Mouse (Mus musculus): Measurements from ENCODE around the gene Wfikkn2.
"Not testable (repeated sequence)": the region's sequence is repeated elsewhere in the genome, so short reads cannot be mapped to it uniquely, and the experiment has no call there.

Wfikkn2 gene

GRCm38 (mm10) chr11:94245955-94246788 is at the start of gene Wfikkn2:
Gene Wfikkn2, minus strand, starts transcription at chr11:94246005.
- no peak for DNase-seq

- DNase-seq = no peak
These were observed 49.4 kb upstream of the Wfikkn2 start for GRCm38 (mm10) chr11:94294996-94295845.

- no peak for DNase-seq
These were observed 44.4 kb upstream of the Wfikkn2 start for GRCm38 (mm10) chr11:94290062-94290740.

- DNase-seq = no peak
These were observed 41.3 kb upstream of the Wfikkn2 start for GRCm38 (mm10) chr11:94287105-94287504.

- DNase-seq = no peak
These were observed 40.2 kb upstream of the Wfikkn2 start for GRCm38 (mm10) chr11:94285886-94286574.

GRCm38 (mm10) chr11:94283536-94284099 is 37.8 kb upstream of the Wfikkn2 start:
- DNase-seq = no peak

GRCm38 (mm10) chr11:94282291-94282690 is 36.5 kb upstream of the Wfikkn2 start:
- DNase-seq = no peak

GRCm38 (mm10) chr11:94281199-94282181 is 35.7 kb upstream of the Wfikkn2 start, which contains the start of gene Gm21885:
Gene Gm21885, plus strand, starts transcription at chr11:94281873.
- no peak for DNase-seq

- DNase-seq = peak; percentile 89 to 92
These were observed 31.1 kb upstream of the Wfikkn2 start for GRCm38 (mm10) chr11:94276869-94277337.

GRCm38 (mm10) chr11:94275686-94276085 is 29.9 kb upstream of the Wfikkn2 start:
- no peak for DNase-seq

- DNase-seq = no peak
These were observed 29.4 kb upstream of the Wfikkn2 start for GRCm38 (mm10) chr11:94275226-94275625.

- no peak for DNase-seq
These were observed 28.5 kb upstream of the Wfikkn2 start for GRCm38 (mm10) chr11:94274206-94274867.

- DNase-seq = no peak
These were observed 27.4 kb upstream of the Wfikkn2 start for GRCm38 (mm10) chr11:94272960-94273927.

GRCm38 (mm10) chr11:94271015-94271414 is 25.2 kb upstream of the Wfikkn2 start:
- no peak for DNase-seq

- no peak for DNase-seq
These were observed 24.1 kb upstream of the Wfikkn2 start for GRCm38 (mm10) chr11:94269906-94270305.

- DNase-seq = no peak
These were observed 23.0 kb upstream of the Wfikkn2 start for GRCm38 (mm10) chr11:94268761-94269160.

GRCm38 (mm10) chr11:94266155-94266554 is 20.4 kb upstream of the Wfikkn2 start:
- DNase-seq = not testable (repeated sequence)

GRCm38 (mm10) chr11:94265134-94265785 is 19.5 kb upstream of the Wfikkn2 start:
- DNase-seq = peak; percentile 64 to 80

Measured in kidney, postnatal 36 days (tissue).